Mouse (Mus musculus) spleen, adult 2 months (tissue): ENCODE results near the gene Ap3b1. TPM values are rescaled to one million over a fixed set of nuclear protein-coding genes. Genes with fewer than 3 reads are reported as not detected.

Experiments used
- DNase-seq, 2 experiments: peaks; one replicate each; pipeline versions ENCODE4 v3.0.0 to v3.0.0-alpha.2; 2012 to 2021; ENCODE audit warnings: low spot score in 2 of 2, low read depth in 1 of 2
- H3K27ac ChIP-seq: fragments of 200-500 bp; 2 replicates; pipeline ENCODE4 v1.5.1; 2012; ENCODE audit warnings: low read length, inconsistent platforms; ENCODE audit not compliant: insufficient read depth
- H3K27me3 ChIP-seq: fragments of 200-500 bp; 2 replicates; pipeline ENCODE4 v1.6.1; 2012; ENCODE audit warnings: mild to moderate bottlenecking, moderate library complexity, low read length, inconsistent platforms; ENCODE audit not compliant: control insufficient read depth, insufficient read depth
- H3K36me3 ChIP-seq: fragments of 200-500 bp; 2 replicates; pipeline ENCODE4 v1.6.1; 2012; ENCODE audit warnings: mild to moderate bottlenecking, low read length, inconsistent platforms; ENCODE audit not compliant: control insufficient read depth, insufficient read depth
- H3K4me1 ChIP-seq: fragments of 200-500 bp; 2 replicates; pipeline ENCODE4 v1.6.1; 2011; ENCODE audit warnings: inconsistent platforms; ENCODE audit not compliant: control insufficient read depth, insufficient read depth, insufficient read length
- H3K4me3 ChIP-seq: fragments of 200-500 bp; 2 replicates; pipeline ENCODE4 v1.5.1; 2011; ENCODE audit warnings: mild to moderate bottlenecking, inconsistent platforms; ENCODE audit not compliant: insufficient read depth, insufficient read length; ENCODE audit errors: extremely low read depth
- CTCF ChIP-seq: fragments of 200-500 bp; IDR thresholded peaks from 2 replicates; pipeline ENCODE4 v1.5.1; 2011; ENCODE audit warnings: mild to moderate bottlenecking, inconsistent platforms; ENCODE audit not compliant: insufficient read depth, insufficient read length, insufficient replicate concordance; ENCODE audit errors: extremely low read depth
- POLR2A ChIP-seq: fragments of 200-500 bp; IDR thresholded peaks from 2 replicates; pipeline ENCODE4 v1.6.1; 2011; ENCODE audit warnings: low read depth, low read length, inconsistent platforms
- WGBS: fragments of 180-500 bp; shearing (Covaris S2); methylation state at CpG from one replicate; pipeline ENCODE4 v1.1.7; 2018; 5-methylcytosine and 5-hydroxymethylcytosine counted together
- polyA plus RNA-seq: library from polyadenylated mRNA; depleted of rRNA; stranded (reverse); fragments of >200 nt; gene quantifications from 2 replicates; pipeline ENCODE4 v1.2.3, GENCODE M21; 2012

The Ap3b1 gene
- polyA plus RNA-seq, 1 experiment: 20.7 TPM

GRCm38 (mm10) chr13:94480256-94480655 is 121.5 kb downstream of the Ap3b1 start:
- Histone ChIP-seq H3K36me3 (peaks cover 40% of the 10 kb centered on the region), H3K4me3 (no peak overlapping the region), H3K27ac (no peak overlapping the region), H3K27me3 (no peaks in the 10 kb centered on the region), H3K4me1 (no peaks in the 10 kb centered on the region)
- no peak for DNase-seq
- no peak for TF ChIP-seq CTCF
- 95% methylated on average over 7 of the region's 7 CpGs for WGBS

GRCm38 (mm10) chr13:94490684-94491083 is 131.9 kb downstream of the Ap3b1 start:
- TF ChIP-seq POLR2A (no peak), CTCF (no peak)
- H3K36me3 ChIP-seq: peaks cover 25% of the 10 kb centered on the region
- H3K4me1 ChIP-seq: no peaks in the 10 kb centered on the region
- H3K27ac ChIP-seq: no peak overlapping the region
- DNase-seq: no peak
- WGBS: 92% methylated on average over 3 of the region's 3 CpGs
- H3K4me3 ChIP-seq: no peak overlapping the region
- H3K27me3 ChIP-seq: no peaks in the 10 kb centered on the region

GRCm38 (mm10) chr13:94491159-94491558 is 132.4 kb downstream of the Ap3b1 start:
- Histone ChIP-seq H3K36me3 (peaks cover 25% of the 10 kb centered on the region), H3K4me3 (no peak overlapping the region), H3K27ac (no peak overlapping the region), H3K4me1 (no peaks in the 10 kb centered on the region), H3K27me3 (no peaks in the 10 kb centered on the region)
- 91% methylated on average over 8 of the region's 8 CpGs for WGBS
- no peak for DNase-seq
- no peak for TF ChIP-seq POLR2A
- TF ChIP-seq CTCF: no peak

DNA sequence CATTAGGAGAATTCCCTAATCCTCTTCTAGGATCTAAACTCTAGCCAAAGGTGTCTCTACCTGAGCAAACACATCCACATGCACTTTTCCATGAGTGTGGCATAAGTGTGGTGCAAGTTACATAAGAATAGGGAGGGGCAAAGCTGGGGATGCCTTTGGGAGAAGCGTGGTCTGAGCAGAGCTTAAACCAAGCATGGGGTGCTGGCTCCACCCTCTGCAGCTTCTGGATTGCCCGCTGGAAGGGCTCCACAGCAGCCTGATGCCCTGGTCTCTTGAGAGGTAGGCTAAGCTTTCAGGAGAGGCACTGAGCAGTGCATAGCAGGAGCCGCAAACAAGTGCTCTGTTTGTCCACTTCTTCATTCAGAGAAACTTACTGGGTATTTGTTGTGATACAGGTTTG is 138.8 kb downstream of the Ap3b1 start:
- WGBS: 94% methylated on average over 3 of the region's 3 CpGs
- no peak for DNase-seq
- peaks cover 19% of the 10 kb centered on the region for H3K36me3 ChIP-seq

DNA sequence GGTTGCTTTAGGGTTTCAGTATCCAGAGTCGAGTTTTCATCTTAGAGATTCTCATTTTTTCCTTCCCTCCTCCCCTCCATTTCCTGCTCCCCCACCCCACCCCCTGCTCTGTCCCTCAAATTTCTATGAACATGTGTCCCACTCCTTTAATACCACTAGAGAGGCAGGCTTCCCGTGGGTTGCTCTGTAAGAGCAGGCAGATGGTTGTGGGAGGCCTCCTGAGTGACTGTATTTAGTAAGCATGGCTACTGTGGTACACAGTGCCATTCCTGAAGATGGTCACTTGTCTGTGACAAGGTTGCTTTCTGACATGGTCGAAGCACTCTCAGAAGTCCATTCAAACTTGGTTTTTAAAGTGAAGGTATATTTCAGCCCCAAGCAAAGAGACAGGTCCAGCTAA is 147.7 kb downstream of the Ap3b1 start:
- no peak overlapping the region for H3K4me3 ChIP-seq
- 77% methylated on average over 3 of the region's 3 CpGs for WGBS
- DNase-seq: no peak
- H3K4me1 ChIP-seq: no peaks in the 10 kb centered on the region
- peaks cover 15% of the 10 kb centered on the region for H3K36me3 ChIP-seq
- TF ChIP-seq POLR2A: no peak
- no peak for TF ChIP-seq CTCF
- H3K27me3 ChIP-seq: no peaks in the 10 kb centered on the region
- no peak overlapping the region for H3K27ac ChIP-seq

More for the DNA sequence above, 138.8 kb downstream of the Ap3b1 start:
- Histone ChIP-seq H3K4me3 (no peak overlapping the region), H3K4me1 (no peaks in the 10 kb centered on the region), H3K27ac (no peak overlapping the region), H3K27me3 (no peaks in the 10 kb centered on the region)
- TF ChIP-seq POLR2A (no peak), CTCF (no peak)

DNA sequence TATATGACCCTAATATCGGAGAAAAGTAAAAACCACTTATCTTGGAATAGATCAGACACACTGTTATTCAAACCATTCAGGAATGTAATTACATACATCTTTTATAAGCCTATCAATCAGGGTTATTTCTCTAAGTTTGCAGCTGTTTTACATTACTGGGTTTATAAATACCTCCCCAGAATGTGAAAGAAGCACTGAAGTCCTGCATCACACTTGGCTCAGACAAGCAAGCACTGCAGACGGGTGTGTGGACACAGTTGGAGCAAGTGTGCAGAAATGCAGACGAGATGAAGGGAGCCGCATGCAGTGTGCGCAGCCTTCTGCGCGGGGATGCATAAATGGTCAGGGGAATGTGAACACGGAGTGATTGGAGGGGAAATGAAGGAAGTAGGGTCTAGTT is 149.6 kb downstream of the Ap3b1 start:
- Histone ChIP-seq H3K4me1 (no peaks in the 10 kb centered on the region), H3K36me3 (peaks cover 14% of the 10 kb centered on the region), H3K4me3 (no peak overlapping the region), H3K27ac (no peak overlapping the region), H3K27me3 (no peaks in the 10 kb centered on the region)
- no peak for DNase-seq
- 97% methylated on average over 8 of the region's 8 CpGs for WGBS
- no peak for TF ChIP-seq POLR2A
- no peak for TF ChIP-seq CTCF

DNA sequence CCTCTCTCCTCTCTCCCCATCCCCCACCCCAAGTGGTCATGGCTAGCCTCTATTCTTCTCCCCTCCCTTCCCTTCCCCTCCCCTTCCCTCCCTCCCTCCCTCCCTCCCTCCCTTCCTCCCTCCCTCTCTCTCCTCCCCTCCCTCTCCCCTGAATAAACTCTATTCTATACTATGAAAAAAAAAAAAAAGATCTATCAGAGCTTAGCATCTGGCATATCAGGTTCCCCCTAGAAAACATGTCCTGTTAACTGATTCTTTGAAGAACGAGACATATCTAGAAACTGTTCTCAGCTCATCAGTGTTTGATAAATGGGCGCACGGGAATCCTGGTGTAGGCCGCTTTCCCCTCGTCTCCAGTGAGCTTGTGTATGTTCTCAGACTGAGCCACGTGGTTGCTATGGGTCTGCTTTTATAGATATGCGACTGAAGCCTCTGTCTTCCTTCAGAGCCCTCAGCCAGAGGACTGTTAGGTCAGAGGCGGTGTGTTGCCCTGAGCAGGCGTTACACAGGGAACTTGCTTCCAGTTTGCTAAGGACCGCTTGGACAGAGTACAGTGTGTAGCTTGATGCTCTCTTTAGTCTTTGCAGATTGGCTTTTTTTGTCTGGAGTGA is 154.5 kb downstream of the Ap3b1 start:
- no peak for DNase-seq
- TF ChIP-seq POLR2A: no peak
- no peak for TF ChIP-seq CTCF
- Histone ChIP-seq H3K4me1 (no peaks in the 10 kb centered on the region), H3K27me3 (no peaks in the 10 kb centered on the region), H3K36me3 (peaks cover 10% of the 10 kb centered on the region), H3K27ac (no peak overlapping the region), H3K4me3 (no peak overlapping the region)
- WGBS: 77% methylated on average over 10 of the region's 10 CpGs
